Mouse (Mus musculus): Measurements from ENCODE around the gene Pmepa1.

DNA sequence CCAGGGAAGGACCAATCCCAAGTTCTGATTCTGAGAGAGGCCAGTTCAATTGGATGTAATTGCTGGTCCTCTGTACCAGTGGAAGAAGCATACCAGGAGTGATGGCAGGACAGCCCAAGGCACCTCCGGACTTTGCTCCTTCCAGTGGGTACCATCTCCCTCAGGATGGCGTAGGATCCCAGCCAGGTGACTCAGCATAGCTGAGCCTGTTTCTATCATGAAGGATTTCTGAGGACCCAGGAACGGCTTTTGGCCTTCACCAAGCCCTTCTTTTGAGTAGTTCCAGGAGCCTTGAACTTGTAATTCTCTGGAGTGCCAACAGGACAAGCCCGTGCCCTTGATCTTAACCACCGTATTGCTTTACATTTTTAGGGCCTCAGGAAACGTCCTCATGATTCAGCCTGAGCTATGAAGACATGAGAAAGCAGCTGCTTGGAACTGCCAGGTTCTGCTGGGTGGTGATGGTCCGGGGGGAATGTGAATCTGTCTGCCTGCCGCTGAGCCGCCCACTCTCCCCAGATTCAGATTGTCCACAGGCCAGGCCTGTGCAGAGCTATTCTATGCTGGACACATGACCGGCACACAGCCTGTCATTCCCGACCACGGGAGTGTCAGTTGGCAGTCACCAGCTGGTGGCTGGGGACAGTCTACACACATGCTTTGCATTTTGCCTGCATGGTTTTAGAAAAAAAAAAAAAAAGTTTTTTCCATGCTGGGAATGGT is 9.6 kb upstream of the Pmepa1 start:
- TF ChIP-seq CTCF (IDR thresholded peaks at IDR 0.05; ENCODE audit: low read depth, low read length) (no peak), GATA1 (IDR thresholded peaks at IDR 0.05; ENCODE audit: borderline replicate concordance, low read length) (no peak)
